Mouse (Mus musculus) adrenal gland, adult 2 months (tissue): ENCODE measurements around the gene Gm42372. TPM values are rescaled to one million over a fixed set of nuclear protein-coding genes. Genes with fewer than 3 reads are reported as not detected.

Source experiments
- DNase-seq: peaks from one replicate; pipeline ENCODE4 v3.0.0; 2021
- polyA plus RNA-seq: library from polyadenylated mRNA; depleted of rRNA; stranded (reverse); fragments of >200 nt; gene quantifications from 2 replicates; pipeline ENCODE4 v1.2.3, GENCODE M21; 2012; rRNA removed
- total RNA-seq, 2 experiments: library from RNA; stranded (reverse); gene quantifications; 2 replicates each; pipeline ENCODE4 v1.2.3; 2021

Gm42372 gene
- total and polyA plus RNA-seq, 3 experiments: 0.33 to 1.6 (median 1.1) TPM

DNA sequence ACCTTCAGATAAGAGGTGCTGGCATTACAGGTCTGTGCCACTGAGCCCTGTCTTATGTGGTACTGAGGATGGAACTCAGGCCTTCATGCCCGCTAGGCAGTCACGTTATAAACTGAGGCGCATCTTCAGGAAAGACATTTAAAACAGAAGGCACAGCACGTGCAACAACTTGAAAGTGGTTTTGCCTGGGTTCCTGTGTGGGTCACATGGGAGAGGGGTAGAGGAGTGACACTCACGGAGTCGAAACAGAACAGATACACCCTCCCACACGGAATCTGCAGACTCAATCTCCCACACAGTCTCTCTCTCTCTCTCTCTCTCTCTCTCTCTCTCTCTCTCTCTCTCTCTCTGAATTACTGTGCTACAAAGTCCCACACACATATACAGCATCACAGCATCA, 47.4 kb downstream of the Gm42372 start:
- no peak for DNase-seq

Other genes starting within 250 kb of the Gm42372 start
- gene Ap2s1, start 244.7 kb upstream of the Gm42372 start, total RNA-seq: 100 to 1,000 TPM; 138 to 139 TPM
- gene Ap2s1, start 244.7 kb upstream of the Gm42372 start, polyA plus RNA-seq: 331 and 352 TPM in 2 replicates
- 100 to 1,000 TPM; 144 to 291 TPM for gene Slc1a5, start 201.7 kb upstream of the Gm42372 start, total RNA-seq
- 220 and 344 TPM in 2 replicates for gene Slc1a5, start 201.7 kb upstream of the Gm42372 start, polyA plus RNA-seq
- 10 to 100 TPM; 58.9 to 64.1 TPM for gene Strn4, start 167.2 kb upstream of the Gm42372 start, total RNA-seq
- 121 and 138 TPM in 2 replicates for gene Strn4, start 167.2 kb upstream of the Gm42372 start, polyA plus RNA-seq
- gene Fkrp, start 166.4 kb upstream of the Gm42372 start, total RNA-seq: 10 to 100 TPM; 23.9 to 29.5 TPM
- gene Fkrp, start 166.4 kb upstream of the Gm42372 start, polyA plus RNA-seq: 46.3 and 49.6 TPM in 2 replicates
- 10 to 100 TPM; 16.0 to 18.4 TPM for gene Prkd2, start 140.2 kb upstream of the Gm42372 start, total RNA-seq
- 39.2 and 47.2 TPM in 2 replicates for gene Prkd2, start 140.2 kb upstream of the Gm42372 start, polyA plus RNA-seq
- 1 to 10 TPM; 2.5 to 5.3 TPM for gene Dact3, start 107.8 kb upstream of the Gm42372 start, total RNA-seq
- gene Dact3, start 107.8 kb upstream of the Gm42372 start, polyA plus RNA-seq: 16.2 and 22.1 TPM in 2 replicates
- gene Gng8, start 91.3 kb upstream of the Gm42372 start, total RNA-seq: under 1 TPM; 0.43 to 0.69 TPM
- 1.0 and 1.7 TPM in 2 replicates for gene Gng8, start 91.3 kb upstream of the Gm42372 start, polyA plus RNA-seq
- gene Ptgir, start 76.6 kb upstream of the Gm42372 start, total RNA-seq: 1 to 10 TPM in 1 of 2 experiments, under 1 TPM in 1; 0.98 to 3.8 TPM
- 4.0 and 4.8 TPM in 2 replicates for gene Ptgir, start 76.6 kb upstream of the Gm42372 start, polyA plus RNA-seq
- 100 to 1,000 TPM; 254 to 261 TPM for gene Calm3, start 59.0 kb upstream of the Gm42372 start, total RNA-seq
- gene Calm3, start 59.0 kb upstream of the Gm42372 start, polyA plus RNA-seq: 402 and 408 TPM in 2 replicates
- gene Pnmal2, start 38.4 kb upstream of the Gm42372 start, total RNA-seq: 10 to 100 TPM; 19.7 to 47.9 TPM
- 9.9 and 10.9 TPM in 2 replicates for gene Pnmal2, start 38.4 kb upstream of the Gm42372 start, polyA plus RNA-seq
- 1 to 10 TPM; 2.6 to 7.2 TPM for gene Pnmal1, start 23.4 kb upstream of the Gm42372 start, total RNA-seq
- 0.45 and 0.57 TPM in 2 replicates for gene Pnmal1, start 23.4 kb upstream of the Gm42372 start, polyA plus RNA-seq
- 10 to 100 TPM; 13.6 to 28.9 TPM for gene Ccdc8, start 9.6 kb downstream of the Gm42372 start, total RNA-seq
- 7.3 and 7.5 TPM in 2 replicates for gene Ccdc8, start 9.6 kb downstream of the Gm42372 start, polyA plus RNA-seq
- 10 to 100 TPM; 82.2 to 86.0 TPM for gene Ppp5c, start 44.8 kb downstream of the Gm42372 start, total RNA-seq
- 164 and 179 TPM in 2 replicates for gene Ppp5c, start 44.8 kb downstream of the Gm42372 start, polyA plus RNA-seq
- gene Hif3a, start 79.3 kb downstream of the Gm42372 start, total RNA-seq: 1 to 10 TPM; 1.6 to 3.2 TPM
- 3.1 and 4.0 TPM in 2 replicates for gene Hif3a, start 79.3 kb downstream of the Gm42372 start, polyA plus RNA-seq
- gene Psg16, start 91.0 kb downstream of the Gm42372 start, total RNA-seq: under 1 TPM; 0.35 to 0.58 TPM
- 0.13 and 0.33 TPM in 2 replicates for gene Psg16, start 91.0 kb downstream of the Gm42372 start, polyA plus RNA-seq
- not detected for gene Ceacam3, start 167.2 kb downstream of the Gm42372 start, total RNA-seq
- not detected in 2 replicates for gene Ceacam3, start 167.2 kb downstream of the Gm42372 start, polyA plus RNA-seq
- gene Psg29, start 220.4 kb downstream of the Gm42372 start, total RNA-seq: not detected
- not detected in 2 replicates for gene Psg29, start 220.4 kb downstream of the Gm42372 start, polyA plus RNA-seq